Mouse (Mus musculus): ENCODE results near the gene Rpe. TPM values are rescaled to one million over a fixed set of nuclear protein-coding genes. Genes with fewer than 3 reads are reported as not detected.

Rpe gene
- polyA plus RNA-seq (2014; fragmentation: Nextera tagmentation; extraction: Ambion mirVana), result 60.6 and 62.6 TPM in 2 replicates

- no peaks in the 10 kb centered on the region for H3K27me3 ChIP-seq (ENCODE audit: control insufficient read depth, insufficient read depth, low read length)
- no peaks in the 10 kb centered on the region for H3K9me3 ChIP-seq (ENCODE audit: control insufficient read depth, low read length)
- H3K36me3 ChIP-seq (ENCODE audit: control insufficient read depth, insufficient read depth, low read length), result no peaks in the 10 kb centered on the region
- H3K4me1 ChIP-seq (ENCODE audit: control insufficient read depth, insufficient read depth, low read length), result peaks cover 5% of the 10 kb centered on the region
- H3K4me3 ChIP-seq (ENCODE audit: low read depth, low read length), result peak within 1 kb of the TSS; percentile 85
- DNase-seq (ENCODE audit: low spot score, missing footprints) (peak; percentile 99), ATAC-seq (ENCODE audit: low FRiP score) (peak; percentile 100)
- under 1% methylated on average over 73 of the region's 73 CpGs for WGBS
- H3K9ac ChIP-seq (ENCODE audit: low read length), result peak within 1 kb of the TSS; percentile 79
- H3K27ac ChIP-seq (ENCODE audit: low read depth, low read length), result peak within 1 kb of the TSS; percentile 35; the same call in 1 of the 2 replicates
- peak within 1 kb of the TSS; percentile 46 for H3K4me2 ChIP-seq
Observed at GRCm38 (mm10) chr1:66700693-66701575, at the start of gene Rpe. Rpe (plus strand) TSS chr1:66700831.

- Histone ChIP-seq H3K4me1 (ENCODE audit: control insufficient read depth, insufficient read depth, low read length) (0 out of 2 replicates have a peak, but pooled peaks cover 2% of the 10 kb centered on the region), H3K9ac (ENCODE audit: low read length) (no peak overlapping the region), H3K9me3 (ENCODE audit: control insufficient read depth, low read length) (no peaks in the 10 kb centered on the region), H3K4me3 (ENCODE audit: low read depth, low read length) (no peak overlapping the region), H3K4me2 (no peak overlapping the region), H3K27me3 (ENCODE audit: control insufficient read depth, insufficient read depth, low read length) (no peaks in the 10 kb centered on the region), H3K27ac (ENCODE audit: low read depth, low read length) (peak overlapping the region; percentile 57), H3K36me3 (ENCODE audit: control insufficient read depth, insufficient read depth, low read length) (no peaks in the 10 kb centered on the region)
- peak; percentile 87 for DNase-seq (ENCODE audit: low spot score, missing footprints)
- WGBS, result 57% methylated on average over 4 of the region's 4 CpGs
- ATAC-seq (ENCODE audit: low FRiP score), result peak; percentile 98
Observed at GRCm38 (mm10) chr1:66655119-66655746, 45.4 kb upstream of the Rpe start.

GRCm38 (mm10) chr1:66655747-66656119 lies 44.9 kb upstream of the Rpe start:
- no peaks in the 10 kb centered on the region for H3K36me3 ChIP-seq (ENCODE audit: control insufficient read depth, insufficient read depth, low read length)
- H3K27me3 ChIP-seq (ENCODE audit: control insufficient read depth, insufficient read depth, low read length), result no peaks in the 10 kb centered on the region
- ATAC-seq (ENCODE audit: low FRiP score) (peak; percentile 57), DNase-seq (ENCODE audit: low spot score, missing footprints) (peak; percentile 88)
- H3K4me3 ChIP-seq (ENCODE audit: low read depth, low read length), result no peak overlapping the region
- H3K27ac ChIP-seq (ENCODE audit: low read depth, low read length), result no peak overlapping the region
- H3K9me3 ChIP-seq (ENCODE audit: control insufficient read depth, low read length), result no peaks in the 10 kb centered on the region
- no peak overlapping the region for H3K9ac ChIP-seq (ENCODE audit: low read length)
- H3K4me1 ChIP-seq (ENCODE audit: control insufficient read depth, insufficient read depth, low read length), result 0 out of 2 replicates have a peak, but pooled peaks cover 2% of the 10 kb centered on the region
- no peak overlapping the region for H3K4me2 ChIP-seq

- DNase-seq (ENCODE audit: low spot score, missing footprints), result no peak
- Histone ChIP-seq H3K27ac (ENCODE audit: low read depth, low read length) (no peak overlapping the region), H3K4me2 (no peak overlapping the region), H3K27me3 (ENCODE audit: control insufficient read depth, insufficient read depth, low read length) (no peaks in the 10 kb centered on the region), H3K36me3 (ENCODE audit: control insufficient read depth, insufficient read depth, low read length) (no peaks in the 10 kb centered on the region), H3K4me3 (ENCODE audit: low read depth, low read length) (no peak overlapping the region), H3K9ac (ENCODE audit: low read length) (no peak overlapping the region), H3K4me1 (ENCODE audit: control insufficient read depth, insufficient read depth, low read length) (no peaks in the 10 kb centered on the region), H3K9me3 (ENCODE audit: control insufficient read depth, low read length) (no peaks in the 10 kb centered on the region)
- no peak for ATAC-seq (ENCODE audit: low FRiP score)
- 79% methylated on average over 7 of the region's 7 CpGs for WGBS
Observed at GRCm38 (mm10) chr1:66671475-66671874, 29.2 kb upstream of the Rpe start.

GRCm38 (mm10) chr1:66672812-66673211 lies 27.8 kb upstream of the Rpe start:
- no peaks in the 10 kb centered on the region for H3K36me3 ChIP-seq (ENCODE audit: control insufficient read depth, insufficient read depth, low read length)
- 87% methylated on average over 7 of the region's 7 CpGs for WGBS
- no peak overlapping the region for H3K4me2 ChIP-seq
- H3K4me3 ChIP-seq (ENCODE audit: low read depth, low read length), result no peak overlapping the region
- no peak for ATAC-seq (ENCODE audit: low FRiP score)
- H3K27me3 ChIP-seq (ENCODE audit: control insufficient read depth, insufficient read depth, low read length), result no peaks in the 10 kb centered on the region
- H3K9ac ChIP-seq (ENCODE audit: low read length), result no peak overlapping the region
- DNase-seq (ENCODE audit: low spot score, missing footprints), result no peak
- H3K27ac ChIP-seq (ENCODE audit: low read depth, low read length), result no peak overlapping the region
- H3K9me3 ChIP-seq (ENCODE audit: control insufficient read depth, low read length), result no peaks in the 10 kb centered on the region
- no peaks in the 10 kb centered on the region for H3K4me1 ChIP-seq (ENCODE audit: control insufficient read depth, insufficient read depth, low read length)

GRCm38 (mm10) chr1:66677928-66678327 lies 22.7 kb upstream of the Rpe start:
- Histone ChIP-seq H3K27me3 (ENCODE audit: control insufficient read depth, insufficient read depth, low read length) (no peaks in the 10 kb centered on the region), H3K4me3 (ENCODE audit: low read depth, low read length) (no peak overlapping the region), H3K9ac (ENCODE audit: low read length) (no peak overlapping the region), H3K4me2 (no peak overlapping the region), H3K9me3 (ENCODE audit: control insufficient read depth, low read length) (no peaks in the 10 kb centered on the region), H3K27ac (ENCODE audit: low read depth, low read length) (no peak overlapping the region), H3K36me3 (ENCODE audit: control insufficient read depth, insufficient read depth, low read length) (no peaks in the 10 kb centered on the region), H3K4me1 (ENCODE audit: control insufficient read depth, insufficient read depth, low read length) (no peaks in the 10 kb centered on the region)
- no peak for ATAC-seq (ENCODE audit: low FRiP score)
- DNase-seq (ENCODE audit: low spot score, missing footprints), result no peak
- 79% methylated on average over 14 of the region's 14 CpGs for WGBS

GRCm38 (mm10) chr1:66678662-66679061 lies 22.0 kb upstream of the Rpe start:
- H3K4me1 ChIP-seq (ENCODE audit: control insufficient read depth, insufficient read depth, low read length), result no peaks in the 10 kb centered on the region
- no peak overlapping the region for H3K4me2 ChIP-seq
- no peak for DNase-seq (ENCODE audit: low spot score, missing footprints)
- no peaks in the 10 kb centered on the region for H3K9me3 ChIP-seq (ENCODE audit: control insufficient read depth, low read length)
- no peak overlapping the region for H3K4me3 ChIP-seq (ENCODE audit: low read depth, low read length)
- no peak for ATAC-seq (ENCODE audit: low FRiP score)
- WGBS, result 48% methylated on average over 2 of the region's 2 CpGs
- H3K9ac ChIP-seq (ENCODE audit: low read length), result no peak overlapping the region
- no peaks in the 10 kb centered on the region for H3K36me3 ChIP-seq (ENCODE audit: control insufficient read depth, insufficient read depth, low read length)
- no peaks in the 10 kb centered on the region for H3K27me3 ChIP-seq (ENCODE audit: control insufficient read depth, insufficient read depth, low read length)
- H3K27ac ChIP-seq (ENCODE audit: low read depth, low read length), result no peak overlapping the region

GRCm38 (mm10) chr1:66682974-66683373 lies 17.7 kb upstream of the Rpe start:
- 88% methylated on average over 5 of the region's 5 CpGs for WGBS
- no peaks in the 10 kb centered on the region for H3K9me3 ChIP-seq (ENCODE audit: control insufficient read depth, low read length)
- H3K36me3 ChIP-seq (ENCODE audit: control insufficient read depth, insufficient read depth, low read length), result no peaks in the 10 kb centered on the region
- H3K27ac ChIP-seq (ENCODE audit: low read depth, low read length), result no peak overlapping the region
- no peak overlapping the region for H3K4me3 ChIP-seq (ENCODE audit: low read depth, low read length)
- no peak for DNase-seq (ENCODE audit: low spot score, missing footprints)
- H3K9ac ChIP-seq (ENCODE audit: low read length), result no peak overlapping the region
- no peaks in the 10 kb centered on the region for H3K4me1 ChIP-seq (ENCODE audit: control insufficient read depth, insufficient read depth, low read length)
- no peaks in the 10 kb centered on the region for H3K27me3 ChIP-seq (ENCODE audit: control insufficient read depth, insufficient read depth, low read length)
- no peak for ATAC-seq (ENCODE audit: low FRiP score)
- no peak overlapping the region for H3K4me2 ChIP-seq

GRCm38 (mm10) chr1:66691772-66692171 lies 8.9 kb upstream of the Rpe start:
- Histone ChIP-seq H3K9me3 (ENCODE audit: control insufficient read depth, low read length) (no peaks in the 10 kb centered on the region), H3K4me3 (ENCODE audit: low read depth, low read length) (no peak overlapping the region), H3K27me3 (ENCODE audit: control insufficient read depth, insufficient read depth, low read length) (no peaks in the 10 kb centered on the region), H3K9ac (ENCODE audit: low read length) (no peak overlapping the region), H3K4me2 (no peak overlapping the region), H3K4me1 (ENCODE audit: control insufficient read depth, insufficient read depth, low read length) (no peaks in the 10 kb centered on the region), H3K27ac (ENCODE audit: low read depth, low read length) (no peak overlapping the region), H3K36me3 (ENCODE audit: control insufficient read depth, insufficient read depth, low read length) (no peaks in the 10 kb centered on the region)
- ATAC-seq (ENCODE audit: low FRiP score) (no peak), DNase-seq (ENCODE audit: low spot score, missing footprints) (no peak)
- 76% methylated on average over 3 of the region's 3 CpGs for WGBS

Measured in midbrain, embryonic 11.5 days (tissue).